Mouse (Mus musculus) liver, embryonic 13.5 days (tissue): ENCODE results near the gene Lxn. TPM values are rescaled to one million over a fixed set of nuclear protein-coding genes. Genes with fewer than 3 reads are reported as not detected.
A peak's percentile ranks its signal among the peaks of the same experiment; 100 is the strongest.

Source experiments
- ATAC-seq: fragments of 200-750 bp; cut with Nextera tagmentation; 2 replicates; pipeline ENCODE4 v1.8.0; 2017; ENCODE audit warnings: low read depth, mild to moderate bottlenecking, moderate number of reproducible peaks, moderate library complexity
- DNase-seq: peaks from one replicate; pipeline ENCODE4 v3.0.0; 2022
- H3K27ac ChIP-seq: fragments of 300-500 bp; sonication (generic); 2 replicates; pipeline ENCODE4 v1.5.1; 2015; ENCODE audit warnings: moderate library complexity, mild to moderate bottlenecking, inconsistent platforms
- H3K27me3 ChIP-seq: fragments of 300-500 bp; sonication (generic); 2 replicates; pipeline ENCODE4 v1.6.1; 2015; ENCODE audit warnings: mild to moderate bottlenecking, inconsistent platforms
- H3K36me3 ChIP-seq: fragments of 300-500 bp; sonication (generic); 2 replicates; pipeline ENCODE4 v1.6.1; 2015; ENCODE audit warnings: mild to moderate bottlenecking, inconsistent platforms
- H3K4me1 ChIP-seq: fragments of 300-500 bp; sonication (generic); replicated peaks from 2 replicates; pipeline ENCODE4 v1.6.1; 2015; ENCODE audit warnings: inconsistent platforms
- H3K4me2 ChIP-seq: fragments of 300-500 bp; sonication (generic); 2 replicates; pipeline ENCODE4 v1.6.1; 2015; ENCODE audit warnings: inconsistent platforms, mild to moderate bottlenecking, moderate library complexity
- H3K4me3 ChIP-seq: fragments of 300-500 bp; sonication (generic); replicated peaks from 2 replicates; pipeline ENCODE4 v1.5.1; 2015; ENCODE audit warnings: mild to moderate bottlenecking, inconsistent platforms
- H3K9ac ChIP-seq: fragments of 300-500 bp; sonication (generic); 2 replicates; pipeline ENCODE4 v1.6.1; 2015; ENCODE audit warnings: mild to moderate bottlenecking, inconsistent platforms
- H3K9me3 ChIP-seq: fragments of 300-500 bp; sonication (generic); replicated peaks from 2 replicates; pipeline ENCODE4 v1.6.1; 2016; ENCODE audit warnings: inconsistent platforms
- WGBS: fragments of 180-500 bp; shearing (Covaris S2); methylation state at CpG from one replicate; pipeline ENCODE4 v1.1.7; 2015; ENCODE audit not compliant: insufficient replicate concordance; 5-methylcytosine and 5-hydroxymethylcytosine counted together
- polyA plus RNA-seq: library from polyadenylated mRNA; unstranded; fragments of >200 nt; fragmentation: Nextera tagmentation; extraction: Ambion mirVana; gene quantifications from 2 replicates; pipeline ENCODE4 v1.2.1, GENCODE M21; 2015

Lxn gene
- polyA plus RNA-seq, 1 experiment from 2014 or later: 13.6 TPM

- no peaks in the 10 kb centered on the region for H3K27me3 ChIP-seq
- no peak for DNase-seq
- no peak overlapping the region for H3K4me3 ChIP-seq
- no peak overlapping the region for H3K9ac ChIP-seq
- H3K9me3 ChIP-seq: no peaks in the 10 kb centered on the region
- H3K4me2 ChIP-seq: no peak overlapping the region
- H3K4me1 ChIP-seq: no peaks in the 10 kb centered on the region
- H3K27ac ChIP-seq: no peak overlapping the region
- 35% methylated on average over 4 of the region's 4 CpGs for WGBS
- H3K36me3 ChIP-seq: no peaks in the 10 kb centered on the region
- no peak for ATAC-seq
Measured at GRCm38 (mm10) chr3:67490156-67490555, 26.4 kb upstream of the Lxn start.

- WGBS: 62% methylated on average over 2 of the region's 2 CpGs
- ATAC-seq: no peak
- no peak for DNase-seq
Measured at GRCm38 (mm10) chr3:67485233-67485632, 21.5 kb upstream of the Lxn start.

GRCm38 (mm10) chr3:67482400-67482799 is 18.7 kb upstream of the Lxn start:
- Histone ChIP-seq H3K36me3 (peaks cover 10% of the 10 kb centered on the region; the same call in 1 of the 2 replicates), H3K9me3 (no peaks in the 10 kb centered on the region), H3K9ac (no peak overlapping the region), H3K4me3 (no peak overlapping the region), H3K27ac (no peak overlapping the region), H3K4me2 (no peak overlapping the region), H3K27me3 (no peaks in the 10 kb centered on the region), H3K4me1 (no peaks in the 10 kb centered on the region)
- whole genome bisulfite sequencing: 81% methylated on average over 10 of the region's 10 CpGs
- DNase-seq (no peak), ATAC-seq (no peak)

More at GRCm38 (mm10) chr3:67485233-67485632, 21.5 kb upstream of the Lxn start:
- Histone ChIP-seq H3K27ac (no peak overlapping the region), H3K4me3 (no peak overlapping the region), H3K4me1 (no peaks in the 10 kb centered on the region), H3K27me3 (no peaks in the 10 kb centered on the region), H3K4me2 (no peak overlapping the region), H3K9ac (no peak overlapping the region), H3K9me3 (no peaks in the 10 kb centered on the region), H3K36me3 (no peaks in the 10 kb centered on the region)

DNA sequence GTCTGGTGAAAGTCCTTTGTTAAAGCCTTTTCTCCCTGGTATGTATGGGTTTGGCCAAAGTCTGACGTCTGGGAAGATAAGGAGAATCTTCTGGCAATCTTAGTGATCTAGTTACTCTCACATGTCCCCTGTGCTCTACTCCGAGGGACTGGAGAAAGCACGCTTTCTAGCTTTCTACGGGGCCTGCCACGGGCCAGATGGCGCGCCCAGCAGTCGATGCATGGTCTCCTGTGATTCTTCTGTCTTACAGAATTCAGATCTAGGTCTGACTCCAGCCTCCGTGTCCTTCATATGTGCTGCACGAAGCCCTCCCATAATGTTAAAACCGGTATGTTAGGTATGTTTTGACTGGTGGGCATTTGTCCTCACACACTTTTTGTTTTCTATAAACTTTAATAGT is 16.1 kb upstream of the Lxn start:
- WGBS: 80% methylated on average over 11 of the region's 11 CpGs
- ATAC-seq (no peak), DNase-seq (no peak)
- H3K36me3 ChIP-seq: peaks cover 26% of the 10 kb centered on the region
- no peak overlapping the region for H3K4me3 ChIP-seq
- H3K4me1 ChIP-seq: no peaks in the 10 kb centered on the region
- no peak overlapping the region for H3K9ac ChIP-seq
- no peak overlapping the region for H3K4me2 ChIP-seq
- H3K9me3 ChIP-seq: no peaks in the 10 kb centered on the region
- no peaks in the 10 kb centered on the region for H3K27me3 ChIP-seq
- no peak overlapping the region for H3K27ac ChIP-seq

DNA sequence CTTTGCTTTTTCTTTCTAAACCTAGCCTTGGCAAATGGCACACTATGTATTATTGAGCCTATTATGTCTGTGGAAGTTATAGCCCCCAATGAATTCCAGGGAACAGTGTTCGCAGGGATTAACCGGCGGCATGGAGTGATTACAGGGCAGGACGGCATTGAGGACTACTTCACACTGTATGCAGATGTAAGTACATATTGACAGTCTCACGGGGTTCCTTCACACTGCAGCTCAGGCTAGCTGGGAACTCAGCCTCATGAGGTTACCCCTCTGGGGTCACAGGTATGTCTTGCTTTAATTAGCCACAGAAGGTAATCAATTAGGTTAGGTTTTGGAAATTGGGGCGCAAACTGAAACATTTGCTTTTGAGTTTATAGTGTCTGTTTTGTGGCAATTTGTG is 9.7 kb upstream of the Lxn start:
- Histone ChIP-seq H3K27ac (no peak overlapping the region), H3K4me3 (no peak overlapping the region), H3K36me3 (peaks cover 41% of the 10 kb centered on the region), H3K27me3 (no peaks in the 10 kb centered on the region), H3K4me2 (no peak overlapping the region), H3K9me3 (no peaks in the 10 kb centered on the region), H3K4me1 (peaks cover 14% of the 10 kb centered on the region), H3K9ac (no peak overlapping the region)
- ATAC-seq (no peak), DNase-seq (no peak)
- WGBS: 87% methylated on average over 6 of the region's 6 CpGs

DNA sequence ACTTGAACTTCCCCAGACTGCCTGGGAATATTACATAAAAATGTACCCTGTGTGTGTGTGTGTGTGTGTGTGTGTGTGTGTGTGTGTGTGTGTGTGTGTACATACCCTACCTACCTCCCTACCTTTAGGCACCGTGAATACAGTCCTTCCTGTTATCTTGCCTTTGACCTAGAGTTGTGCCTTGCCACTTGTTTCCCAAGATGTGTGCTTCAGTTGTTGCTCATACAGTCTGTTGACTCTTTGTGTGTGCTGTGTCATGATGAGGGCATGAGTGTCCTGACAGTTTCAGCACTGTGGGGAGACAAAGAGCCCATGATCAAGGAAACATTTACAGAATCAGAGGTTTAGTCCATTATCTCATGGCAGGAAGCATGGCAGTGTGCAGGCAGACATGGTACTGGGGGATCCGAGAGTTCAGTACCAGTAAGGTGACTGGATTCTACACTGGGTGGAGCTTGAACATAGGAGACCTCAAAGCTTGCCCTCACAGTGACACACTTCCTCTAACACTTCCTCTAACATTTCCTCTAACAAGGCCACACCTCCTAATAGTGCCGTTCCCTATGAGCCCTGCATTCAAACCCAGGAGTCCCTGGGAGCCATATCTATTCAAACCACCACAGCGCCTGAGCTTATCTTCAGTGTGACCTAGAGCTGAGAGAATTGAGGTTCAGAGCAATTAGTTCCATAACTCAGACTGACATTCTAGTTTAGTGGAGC is 7.8 kb upstream of the Lxn start:
- Histone ChIP-seq H3K27ac (peak overlapping the region; percentile 36; the same call in 1 of the 2 replicates), H3K4me1 (peaks cover 14% of the 10 kb centered on the region), H3K4me3 (no peak overlapping the region), H3K36me3 (peaks cover 41% of the 10 kb centered on the region), H3K27me3 (no peaks in the 10 kb centered on the region), H3K9ac (no peak overlapping the region), H3K9me3 (no peaks in the 10 kb centered on the region), H3K4me2 (no peak overlapping the region)
- ATAC-seq: peak; percentile 94
- 47% methylated on average over 4 of the region's 4 CpGs for WGBS
- DNase-seq: peak; percentile 40

- no peak overlapping the region for H3K4me3 ChIP-seq
- 86% methylated on average over 2 of the region's 2 CpGs for WGBS
- H3K36me3 ChIP-seq: peaks cover 26% of the 10 kb centered on the region
- DNase-seq (no peak), ATAC-seq (no peak)
- H3K27me3 ChIP-seq: no peaks in the 10 kb centered on the region
- H3K9me3 ChIP-seq: no peaks in the 10 kb centered on the region
- no peak overlapping the region for H3K9ac ChIP-seq
- H3K4me2 ChIP-seq: no peak overlapping the region
- no peak overlapping the region for H3K27ac ChIP-seq
- H3K4me1 ChIP-seq: peaks cover 33% of the 10 kb centered on the region
Measured at GRCm38 (mm10) chr3:67467281-67467680, 3.6 kb upstream of the Lxn start.

GRCm38 (mm10) chr3:67466576-67466975 is 2.9 kb upstream of the Lxn start:
- ATAC-seq: no peak
- Histone ChIP-seq H3K4me2 (no peak overlapping the region), H3K9me3 (no peaks in the 10 kb centered on the region), H3K4me1 (peaks cover 26% of the 10 kb centered on the region), H3K36me3 (peaks cover 27% of the 10 kb centered on the region), H3K27ac (no peak overlapping the region), H3K27me3 (no peaks in the 10 kb centered on the region), H3K9ac (no peak overlapping the region), H3K4me3 (no peak overlapping the region)
- no peak for DNase-seq
- 84% methylated on average over 5 of the region's 5 CpGs for WGBS

DNA sequence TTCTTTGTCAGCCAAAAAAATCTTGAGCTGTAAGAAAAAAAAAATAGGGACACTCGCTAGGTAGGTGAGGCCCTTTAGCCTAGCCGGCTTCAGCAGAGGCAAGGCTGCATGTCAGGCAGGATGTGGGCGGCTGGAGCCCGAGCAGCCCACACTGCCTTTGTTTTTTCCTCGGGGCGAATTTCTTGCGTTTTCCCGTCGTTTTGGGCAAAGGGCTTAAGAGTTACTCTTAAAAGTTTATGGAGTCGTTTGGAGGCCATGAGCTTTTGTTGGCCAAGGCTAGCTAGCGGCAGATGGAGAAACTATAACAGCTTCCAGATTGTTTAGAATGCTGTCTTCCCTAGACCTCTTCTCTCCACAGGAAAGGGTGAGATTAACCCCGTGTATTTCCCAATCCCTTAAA is 725 bp downstream of the Lxn start:
- ATAC-seq (no peak), DNase-seq (no peak)
- H3K4me2 ChIP-seq: peak overlapping the region; percentile 89
- H3K27ac ChIP-seq: peak overlapping the region; percentile 32; the same call in 1 of the 2 replicates
- 5% methylated on average over 12 of the region's 12 CpGs for WGBS
- peaks cover 37% of the 10 kb centered on the region for H3K36me3 ChIP-seq
- no peaks in the 10 kb centered on the region for H3K9me3 ChIP-seq
- no peaks in the 10 kb centered on the region for H3K27me3 ChIP-seq
- H3K4me1 ChIP-seq: peaks cover 20% of the 10 kb centered on the region
- H3K9ac ChIP-seq: peak overlapping the region; percentile 72
- peak overlapping the region; percentile 63 for H3K4me3 ChIP-seq

- Histone ChIP-seq H3K4me2 (peak overlapping the region; percentile 89), H3K27me3 (no peaks in the 10 kb centered on the region), H3K4me1 (peaks cover 20% of the 10 kb centered on the region), H3K9me3 (no peaks in the 10 kb centered on the region), H3K36me3 (peaks cover 36% of the 10 kb centered on the region), H3K9ac (no peak overlapping the region), H3K4me3 (peak overlapping the region; percentile 63; the same call in 1 of the 2 replicates), H3K27ac (no peak overlapping the region)
- no peak for ATAC-seq
- 57% methylated on average over 10 of the region's 10 CpGs for WGBS
- no peak for DNase-seq
Measured at GRCm38 (mm10) chr3:67462578-67462977, 1.1 kb downstream of the Lxn start.

GRCm38 (mm10) chr3:67462015-67462414 is 1.7 kb downstream of the Lxn start:
- no peak overlapping the region for H3K9ac ChIP-seq
- WGBS: 91% methylated on average over 7 of the region's 7 CpGs
- peaks cover 20% of the 10 kb centered on the region for H3K4me1 ChIP-seq
- ATAC-seq (no peak), DNase-seq (no peak)
- H3K27me3 ChIP-seq: no peaks in the 10 kb centered on the region
- no peak overlapping the region for H3K4me2 ChIP-seq
- H3K9me3 ChIP-seq: no peaks in the 10 kb centered on the region
- H3K36me3 ChIP-seq: peaks cover 40% of the 10 kb centered on the region
- H3K27ac ChIP-seq: no peak overlapping the region
- H3K4me3 ChIP-seq: no peak overlapping the region

- no peak overlapping the region for H3K4me2 ChIP-seq
- WGBS: 86% methylated on average over 3 of the region's 3 CpGs
- H3K9me3 ChIP-seq: no peaks in the 10 kb centered on the region
- ATAC-seq (no peak), DNase-seq (no peak)
- H3K36me3 ChIP-seq: peaks cover 51% of the 10 kb centered on the region
- H3K4me1 ChIP-seq: peaks cover 20% of the 10 kb centered on the region
- no peak overlapping the region for H3K9ac ChIP-seq
- no peaks in the 10 kb centered on the region for H3K27me3 ChIP-seq
- H3K27ac ChIP-seq: no peak overlapping the region
- no peak overlapping the region for H3K4me3 ChIP-seq
Measured at GRCm38 (mm10) chr3:67459881-67460280, 3.8 kb downstream of the Lxn start.
